ENCODE assay signal across 8 mouse cellular contexts in genomic region chr2:26090876-26091770, GRCm38 (mm10). TPM values are rescaled to one million over a fixed set of nuclear protein-coding genes. Genes with fewer than 3 reads are reported as not detected.
DNase-seq lines count a peak whose midpoint lies in the region; ATAC-seq and TF ChIP-seq lines count a peak whose summit lies in the region.

No protein-coding gene starts in this region.

- H3K27me3 ChIP-seq in lung, embryonic 14.5 days (ENCODE audit: insufficient read depth, low read length), result peaks cover 16% of the 10 kb centered on the region; the same call in 1 of the 2 replicates
- H3K27me3 ChIP-seq in midbrain, embryonic 13.5 days, result peaks cover 14% of the 10 kb centered on the region; the same call in 1 of the 2 replicates

- ATAC-seq in lung, embryonic 14.5 days (ENCODE audit: insufficient read depth), result peak; percentile 66
- peak; percentile 71 for ATAC-seq in midbrain, embryonic 13.5 days
- ATAC-seq in CD4-positive, CD25-positive, alpha-beta regulatory T cell, adult 4 months, result no peak

- H3K4me1 ChIP-seq in lung, embryonic 14.5 days (ENCODE audit: insufficient read depth), result 0 out of 2 replicates have a peak, but pooled peaks cover 3% of the 10 kb centered on the region
- peaks cover 38% of the 10 kb centered on the region for H3K4me1 ChIP-seq in midbrain, embryonic 13.5 days (replicated peaks)

- no peaks in the 10 kb centered on the region for H3K9me3 ChIP-seq in lung, embryonic 14.5 days (ENCODE audit: low read depth, low read length)
- H3K9me3 ChIP-seq in midbrain, embryonic 13.5 days, result no peaks in the 10 kb centered on the region

- H3K27ac ChIP-seq in lung, embryonic 14.5 days (ENCODE audit: low read depth), result peak overlapping the region; percentile 91
- peak overlapping the region; percentile 87 for H3K27ac ChIP-seq in midbrain, embryonic 13.5 days

- peak; percentile 36 for TF ChIP-seq CTCF in lung, embryonic 14.5 days (IDR thresholded peaks at IDR 0.05; ENCODE audit: low read depth)

- WGBS in lung, embryonic 14.5 days, result 1% methylated on average over 39 of the region's 39 CpGs
- WGBS in midbrain, embryonic 13.5 days, result under 1% methylated on average over 38 of the region's 39 CpGs

- peak overlapping the region; percentile 52 for H3K4me3 ChIP-seq in lung, embryonic 14.5 days (ENCODE audit: low read depth, low read length)
- peak overlapping the region; percentile 76 for H3K4me3 ChIP-seq in midbrain, embryonic 13.5 days (replicated peaks)

- peak overlapping the region; percentile 95 for H3K4me2 ChIP-seq in lung, embryonic 14.5 days
- H3K4me2 ChIP-seq in midbrain, embryonic 13.5 days (replicated peaks), result peak overlapping the region; percentile 95

- peak overlapping the region; percentile 65 for H3K9ac ChIP-seq in lung, embryonic 14.5 days
- H3K9ac ChIP-seq in midbrain, embryonic 13.5 days (replicated peaks), result peak overlapping the region; percentile 90

- peak; percentile 59 for DNase-seq in lung, embryonic 14.5 days
- DNase-seq in lung, postnatal 25 days (ENCODE audit: low spot score), result no peak
- peak; percentile 48 for DNase-seq in cerebellum, adult 8-10 months
- DNase-seq in forelimb bud, embryonic 11.5 days (ENCODE audit: low read depth, low spot score), result peak; percentile 55
- DNase-seq in kidney, postnatal 25 days, result peak; percentile 27 to 56
- no peak for DNase-seq in adrenal gland, adult (ENCODE audit: inconsistent age in 2 of 2, low spot score in 1 of 2)

- no peaks in the 10 kb centered on the region for H3K36me3 ChIP-seq in lung, embryonic 14.5 days (ENCODE audit: insufficient read depth)
- peaks cover 9% of the 10 kb centered on the region; the same call in 1 of the 2 replicates for H3K36me3 ChIP-seq in midbrain, embryonic 13.5 days

RNA-seq across cellular contexts. Expression of gene Nacc2, which starts 31.9 kb away (rescaled TPM):
- polyA plus RNA-seq in lung, embryonic 14.5 days (2014; fragmentation: Nextera tagmentation; extraction: Ambion mirVana), result 8.6 and 9.4 TPM in 2 replicates
- 10.1 and 10.4 TPM in 2 replicates for polyA plus RNA-seq in midbrain, embryonic 13.5 days (2015; fragmentation: Nextera tagmentation; extraction: Ambion mirVana)
- under 1 TPM; 0.44 to 0.75 TPM for polyA plus RNA-seq in CD4-positive, CD25-positive, alpha-beta regulatory T cell, adult 4 months (2017; shearing (Covaris generic))

Comparison
In these comparisons a context has a peak if more than half of its experiments do, and no peak if none do; other contexts are left out.
1. DNase-seq: peak in lung, embryonic 14.5 days (single experiment), cerebellum, adult 8-10 months (single experiment), forelimb bud, embryonic 11.5 days (single experiment) and kidney, postnatal 25 days (2 of 2); none in lung, postnatal 25 days (single experiment) and adrenal gland, adult (0 of 2).